Mouse (Mus musculus) neural tube, embryonic 11.5 days (tissue): ENCODE data around the gene Aasdh. TPM values are rescaled to one million over a fixed set of nuclear protein-coding genes. Genes with fewer than 3 reads are reported as not detected.

ENCODE experiments used
- ATAC-seq: fragments of 200-750 bp; cut with Nextera tagmentation; 2 replicates; pipeline ENCODE4 v1.8.0; 2017; ENCODE audit warnings: moderate number of reproducible peaks, mild to moderate bottlenecking, moderate TSS enrichment, moderate library complexity; ENCODE audit not compliant: insufficient read depth, low FRiP score, low TSS enrichment
- DNase-seq: peaks from one replicate; pipeline ENCODE4 v3.0.0-alpha.2; 2015; ENCODE audit warnings: low spot score
- H3K27ac ChIP-seq: fragments of 300-500 bp; sonication (generic); 2 replicates; pipeline ENCODE4 v1.5.1; 2014; ENCODE audit warnings: low read depth, mild to moderate bottlenecking, low read length
- H3K27me3 ChIP-seq: fragments of 300-500 bp; sonication (generic); 2 replicates; pipeline ENCODE4 v1.6.1; 2014; ENCODE audit warnings: mild to moderate bottlenecking, low read length, mixed read lengths; ENCODE audit not compliant: control insufficient read depth, insufficient read depth
- H3K36me3 ChIP-seq: fragments of 300-500 bp; sonication (generic); 2 replicates; pipeline ENCODE4 v1.6.1; 2014; ENCODE audit warnings: mild to moderate bottlenecking, low read length, moderate library complexity, mixed read lengths; ENCODE audit not compliant: control insufficient read depth, insufficient read depth
- H3K4me1 ChIP-seq: fragments of 300-500 bp; sonication (generic); 2 replicates; pipeline ENCODE4 v1.6.1; 2014; ENCODE audit warnings: low read length, mixed read lengths; ENCODE audit not compliant: control insufficient read depth, insufficient read depth
- H3K4me2 ChIP-seq: fragments of 300-500 bp; sonication (generic); 2 replicates; pipeline ENCODE4 v1.6.1; 2014; ENCODE audit warnings: low read depth, mild to moderate bottlenecking, moderate library complexity
- H3K4me3 ChIP-seq: fragments of 300-500 bp; sonication (generic); 2 replicates; pipeline ENCODE4 v1.5.1; 2014; ENCODE audit warnings: low read depth, low read length
- H3K9ac ChIP-seq: fragments of 300-500 bp; sonication (generic); 2 replicates; pipeline ENCODE4 v1.6.1; 2014; ENCODE audit warnings: mild to moderate bottlenecking, low read length
- H3K9me3 ChIP-seq: fragments of 300-500 bp; sonication (generic); 2 replicates; pipeline ENCODE4 v1.6.1; 2016; ENCODE audit warnings: low read length; ENCODE audit not compliant: control insufficient read depth
- WGBS: fragments of 180-500 bp; shearing (Covaris S2); extraction: QIAGEN DNeasy Blood & Tissue Kit; methylation state at CpG from one replicate; pipeline ENCODE4 v1.1.7; 2014; 5-methylcytosine and 5-hydroxymethylcytosine counted together
- polyA plus RNA-seq: library from polyadenylated mRNA; unstranded; fragments of >200 nt; fragmentation: Nextera tagmentation; extraction: Ambion mirVana; gene quantifications from 2 replicates; pipeline ENCODE4 v1.2.1, GENCODE M21; 2014

The Aasdh gene
- polyA plus RNA-seq, 1 experiment from 2014 or later: 14.6 TPM

DNA sequence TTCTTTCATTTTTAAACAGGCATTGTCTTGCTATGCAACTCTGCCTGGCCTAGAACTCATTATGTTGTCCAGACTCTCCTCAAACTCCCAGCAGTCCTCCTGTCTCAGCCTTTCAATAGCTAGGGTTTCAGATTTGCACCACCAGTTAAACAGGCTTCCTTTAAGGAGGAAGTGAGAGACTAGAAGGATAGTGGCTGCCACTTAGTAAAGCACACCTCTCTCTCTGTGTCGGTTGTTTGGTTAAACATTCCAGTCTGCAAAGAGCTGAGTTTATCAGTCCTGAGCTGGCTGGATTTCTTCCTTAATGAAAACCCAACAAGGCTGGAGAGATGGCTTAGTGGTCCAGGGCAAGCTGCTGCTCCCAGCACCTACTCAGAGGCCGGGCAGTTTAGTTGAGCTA, 12.7 kb downstream of the Aasdh start:
- Histone ChIP-seq H3K9ac (no peak overlapping the region), H3K27ac (no peak overlapping the region), H3K27me3 (no peaks in the 10 kb centered on the region), H3K4me1 (no peaks in the 10 kb centered on the region), H3K9me3 (no peaks in the 10 kb centered on the region), H3K4me2 (no peak overlapping the region), H3K36me3 (0 out of 2 replicates have a peak, but pooled peaks cover 4% of the 10 kb centered on the region), H3K4me3 (no peak overlapping the region)
- DNase-seq (no peak), ATAC-seq (no peak)
- 83% methylated on average over 2 of the region's 2 CpGs for WGBS

- 90% methylated on average over 2 of the region's 2 CpGs for WGBS
- ATAC-seq: no peak
- no peak overlapping the region for H3K4me3 ChIP-seq
These were observed 18.3 kb downstream of the Aasdh start for GRCm38 (mm10) chr5:76887011-76887410.

DNA sequence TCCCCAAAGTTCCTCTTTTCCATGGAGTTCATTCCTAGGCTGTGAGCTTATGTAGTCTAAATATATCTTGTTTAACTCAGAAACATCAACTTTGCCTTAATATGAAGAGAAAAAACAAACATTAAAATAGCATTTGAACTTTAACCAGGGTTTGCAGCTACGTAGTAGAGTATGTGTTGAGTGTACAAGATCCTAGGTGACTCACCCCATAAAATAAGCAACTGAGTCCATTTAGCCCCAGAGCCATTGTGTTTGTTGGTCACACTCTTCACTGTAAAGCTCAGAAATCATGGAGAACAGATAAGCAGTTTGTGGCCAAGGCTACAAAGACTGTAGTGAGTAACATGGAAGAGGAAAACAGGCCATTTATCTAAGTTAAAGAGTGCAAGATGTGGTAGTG, 21.2 kb downstream of the Aasdh start:
- ATAC-seq: no peak
- no peaks in the 10 kb centered on the region for H3K4me1 ChIP-seq
- H3K36me3 ChIP-seq: 0 out of 2 replicates have a peak, but pooled peaks cover 2% of the 10 kb centered on the region
- no peaks in the 10 kb centered on the region for H3K27me3 ChIP-seq
- DNase-seq: no peak
- H3K4me3 ChIP-seq: no peak overlapping the region
- no peak overlapping the region for H3K27ac ChIP-seq
- H3K4me2 ChIP-seq: no peak overlapping the region
- H3K9me3 ChIP-seq: no peaks in the 10 kb centered on the region
- no peak overlapping the region for H3K9ac ChIP-seq
- WGBS: 96% methylated on average over 1 of the region's 1 CpGs

More at GRCm38 (mm10) chr5:76887011-76887410, 18.3 kb downstream of the Aasdh start:
- DNase-seq: no peak
- H3K27me3 ChIP-seq: no peaks in the 10 kb centered on the region
- 0 out of 2 replicates have a peak, but pooled peaks cover 4% of the 10 kb centered on the region for H3K36me3 ChIP-seq
- no peaks in the 10 kb centered on the region for H3K4me1 ChIP-seq
- no peak overlapping the region for H3K4me2 ChIP-seq
- H3K9ac ChIP-seq: no peak overlapping the region
- no peak overlapping the region for H3K27ac ChIP-seq
- no peaks in the 10 kb centered on the region for H3K9me3 ChIP-seq

DNA sequence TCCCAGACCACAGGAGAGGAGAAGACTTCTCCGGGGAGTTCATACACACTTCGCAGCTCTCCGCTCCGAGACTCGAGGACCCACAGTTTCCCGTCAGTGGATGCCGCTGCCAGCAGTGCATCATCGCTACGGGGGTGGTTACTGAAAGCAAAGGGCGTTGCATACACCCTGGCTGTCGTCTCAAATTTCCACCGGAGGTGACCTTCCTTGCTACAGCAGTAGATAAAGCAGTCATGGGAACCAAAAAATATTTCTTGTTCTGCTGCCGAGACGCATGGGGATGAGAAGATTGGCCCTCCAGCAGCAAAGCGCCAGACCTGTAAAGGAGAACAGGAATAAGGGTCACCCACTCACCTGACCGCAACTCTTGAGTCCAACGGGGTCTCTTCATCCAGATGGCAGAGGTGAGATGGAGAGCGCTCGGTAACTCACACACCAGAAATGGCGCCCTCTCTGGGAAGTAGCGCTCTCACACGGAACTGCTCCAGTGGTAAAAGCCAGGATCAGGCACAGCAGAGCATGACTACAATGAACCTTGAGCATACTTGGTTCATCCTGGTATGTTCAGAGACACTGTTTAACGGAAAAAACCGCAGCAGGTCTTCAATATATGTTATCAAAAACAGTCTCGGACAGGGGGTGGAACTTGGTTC, 29.1 kb downstream of the Aasdh start:
- ATAC-seq (no peak), DNase-seq (no peak)
- H3K27ac ChIP-seq: no peak overlapping the region
- 89% methylated on average over 25 of the region's 25 CpGs for WGBS
- H3K36me3 ChIP-seq: peaks cover 4% of the 10 kb centered on the region; the same call in 1 of the 2 replicates
- no peaks in the 10 kb centered on the region for H3K9me3 ChIP-seq
- H3K4me2 ChIP-seq: no peak overlapping the region
- no peaks in the 10 kb centered on the region for H3K4me1 ChIP-seq
- H3K4me3 ChIP-seq: no peak overlapping the region
- no peak overlapping the region for H3K9ac ChIP-seq
- H3K27me3 ChIP-seq: no peaks in the 10 kb centered on the region

DNA sequence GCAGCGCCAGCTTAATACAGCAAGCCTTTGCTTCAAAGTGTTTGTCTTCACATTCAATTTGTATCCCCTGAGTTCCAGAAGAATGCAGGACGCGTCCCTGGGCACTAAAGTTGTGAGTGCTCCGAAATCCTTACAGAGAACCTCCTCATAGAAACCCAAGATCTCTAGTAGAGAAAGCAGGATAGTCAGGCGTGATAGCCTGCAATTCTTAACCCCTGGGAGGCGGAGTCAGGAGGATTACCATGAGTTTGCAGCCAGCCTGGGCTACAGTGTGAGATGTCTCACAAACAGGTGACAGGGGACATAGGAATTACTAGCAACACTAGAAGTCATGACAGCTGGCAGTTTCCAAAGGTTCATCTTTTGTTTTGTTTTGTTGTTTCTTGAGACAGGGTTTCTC, 35.8 kb downstream of the Aasdh start:
- 60% methylated on average over 6 of the region's 6 CpGs for WGBS
- no peaks in the 10 kb centered on the region for H3K27me3 ChIP-seq
- H3K9ac ChIP-seq: no peak overlapping the region
- H3K4me3 ChIP-seq: no peak overlapping the region
- no peak for DNase-seq
- no peak overlapping the region for H3K4me2 ChIP-seq
- peaks cover 5% of the 10 kb centered on the region for H3K36me3 ChIP-seq
- H3K27ac ChIP-seq: no peak overlapping the region
- H3K4me1 ChIP-seq: no peaks in the 10 kb centered on the region
- ATAC-seq: no peak
- no peaks in the 10 kb centered on the region for H3K9me3 ChIP-seq

GRCm38 (mm10) chr5:76868693-76869286, 36.5 kb downstream of the Aasdh start:
- H3K4me3 ChIP-seq: no peak overlapping the region
- H3K27ac ChIP-seq: no peak overlapping the region
- peak overlapping the region; percentile 9; the same call in 1 of the 2 replicates for H3K4me2 ChIP-seq
- H3K27me3 ChIP-seq: no peaks in the 10 kb centered on the region
- no peaks in the 10 kb centered on the region for H3K9me3 ChIP-seq
- no peaks in the 10 kb centered on the region for H3K4me1 ChIP-seq
- H3K36me3 ChIP-seq: peaks cover 5% of the 10 kb centered on the region
- WGBS: 27% methylated on average over 16 of the region's 16 CpGs
- DNase-seq: no peak
- no peak for ATAC-seq
- no peak overlapping the region for H3K9ac ChIP-seq

- 75% methylated on average over 8 of the region's 8 CpGs for WGBS
- H3K36me3 ChIP-seq: peaks cover 5% of the 10 kb centered on the region
- no peak overlapping the region for H3K27ac ChIP-seq
These were observed 38.5 kb downstream of the Aasdh start for GRCm38 (mm10) chr5:76866819-76867218.

GRCm38 (mm10) chr5:76858444-76858843, 46.9 kb downstream of the Aasdh start:
- no peak for DNase-seq
- H3K9ac ChIP-seq: no peak overlapping the region
- 76% methylated on average over 13 of the region's 13 CpGs for WGBS
- H3K36me3 ChIP-seq: no peaks in the 10 kb centered on the region; the same call in 1 of the 2 replicates
- 0 out of 2 replicates have a peak, but pooled peaks cover 3% of the 10 kb centered on the region for H3K4me1 ChIP-seq
- no peak for ATAC-seq
- no peak overlapping the region for H3K4me3 ChIP-seq
- peaks cover 21% of the 10 kb centered on the region for H3K27me3 ChIP-seq
- H3K27ac ChIP-seq: no peak overlapping the region
- no peaks in the 10 kb centered on the region for H3K9me3 ChIP-seq
- H3K4me2 ChIP-seq: no peak overlapping the region

More at GRCm38 (mm10) chr5:76866819-76867218, 38.5 kb downstream of the Aasdh start:
- no peak overlapping the region for H3K9ac ChIP-seq
- no peaks in the 10 kb centered on the region for H3K27me3 ChIP-seq
- H3K4me3 ChIP-seq: no peak overlapping the region
- DNase-seq: no peak
- no peak overlapping the region for H3K4me2 ChIP-seq
- no peaks in the 10 kb centered on the region for H3K4me1 ChIP-seq
- H3K9me3 ChIP-seq: no peaks in the 10 kb centered on the region
- no peak for ATAC-seq
